21 mouse cellular contexts compared by ENCODE assay signal in genomic region chr14:95687448-95687847, GRCm38 (mm10).
"Had no signal": no experiment of that assay in that cellular context is flagged by ENCODE, and none has a peak within 500 bp of the region (broad histone marks: within the 10 kb centered on the region; RNA-seq: fewer than 3 reads in every experiment).

No protein-coding gene starts in this region.

- DNase-seq: kidney, postnatal 10 days; kidney, postnatal 36 days; layer of hippocampus, postnatal 36 days; left cerebral cortex, postnatal 4 days; liver, postnatal 0 days; lung, postnatal 10 days; lung, postnatal 4 days; retina, postnatal 1 day; right cerebral cortex, postnatal 25 days; thymus, adult 18-20 months; thymus, postnatal 36 days had no signal

- ATAC-seq: liver, postnatal 0 days; midbrain, embryonic 15.5 days had no signal

- H3K4me1 ChIP-seq: kidney, embryonic 15.5 days; limb, embryonic 12.5 days; limb, embryonic 15.5 days; lung, embryonic 15.5 days; midbrain, embryonic 15.5 days; neural tube, embryonic 13.5 days had no signal

- H3K9ac ChIP-seq: kidney, embryonic 15.5 days; limb, embryonic 12.5 days; limb, embryonic 15.5 days; liver, embryonic 14.5 days; liver, postnatal 0 days; lung, embryonic 15.5 days; midbrain, embryonic 15.5 days; neural tube, embryonic 13.5 days had no signal

- H3K36me3 ChIP-seq: kidney, embryonic 15.5 days; limb, embryonic 12.5 days; limb, embryonic 15.5 days; lung, embryonic 15.5 days; midbrain, embryonic 15.5 days; neural tube, embryonic 13.5 days had no signal

- H3K4me2 ChIP-seq: kidney, embryonic 15.5 days; limb, embryonic 12.5 days; limb, embryonic 15.5 days; liver, embryonic 11.5 days; lung, embryonic 15.5 days; midbrain, embryonic 11.5 days; midbrain, embryonic 15.5 days; neural tube, embryonic 13.5 days had no signal

- H3K27ac ChIP-seq: kidney, embryonic 15.5 days; limb, embryonic 12.5 days; limb, embryonic 15.5 days; liver, embryonic 14.5 days; lung, embryonic 15.5 days; midbrain, embryonic 15.5 days; neural tube, embryonic 13.5 days had no signal

- H3K27me3 ChIP-seq: kidney, embryonic 15.5 days; limb, embryonic 12.5 days; limb, embryonic 15.5 days; lung, embryonic 15.5 days; midbrain, embryonic 15.5 days; neural tube, embryonic 13.5 days had no signal

- H3K4me3 ChIP-seq: kidney, embryonic 15.5 days; limb, embryonic 12.5 days; limb, embryonic 15.5 days; lung, embryonic 15.5 days; midbrain, embryonic 15.5 days; myocyte; neural tube, embryonic 13.5 days had no signal

- H3K9me3 ChIP-seq: kidney, embryonic 15.5 days; limb, embryonic 12.5 days; limb, embryonic 15.5 days; lung, embryonic 15.5 days; midbrain, embryonic 15.5 days; neural tube, embryonic 13.5 days had no signal
